Mouse (Mus musculus) urinary bladder, adult 18-20 months (tissue): ENCODE measurements around the gene A030005K14Rik.

Source experiments
- DNase-seq, 2 experiments: peaks; one replicate each; pipeline ENCODE4 v3.0.0; 2022; ENCODE audit warnings: low spot score in 2 of 2, mixed read lengths in 2 of 2

Gene A030005K14Rik

GRCm38 (mm10) chr1:83059278-83059677, at the start of gene A030005K14Rik:
TSS of gene A030005K14Rik (minus strand) at chr1:83059378.
- DNase-seq, result no peak

- DNase-seq, result no peak
Observed at GRCm38 (mm10) chr1:83107410-83107978, 48.3 kb upstream of the A030005K14Rik start.

GRCm38 (mm10) chr1:83105464-83105863, 46.3 kb upstream of the A030005K14Rik start:
- no peak for DNase-seq

GRCm38 (mm10) chr1:83101891-83102290, 42.7 kb upstream of the A030005K14Rik start:
- DNase-seq, result no peak

- DNase-seq, result no peak
Observed at GRCm38 (mm10) chr1:83099580-83100137, 40.5 kb upstream of the A030005K14Rik start.

- DNase-seq, result no peak
Observed at GRCm38 (mm10) chr1:83099160-83099559, 40.0 kb upstream of the A030005K14Rik start.

- no peak for DNase-seq
Observed at GRCm38 (mm10) chr1:83096935-83097334, 37.8 kb upstream of the A030005K14Rik start.

GRCm38 (mm10) chr1:83091268-83091667, 32.1 kb upstream of the A030005K14Rik start:
- no peak for DNase-seq

- no peak for DNase-seq
Observed at GRCm38 (mm10) chr1:83084790-83085189, 25.6 kb upstream of the A030005K14Rik start.

- DNase-seq, result no peak
Observed at GRCm38 (mm10) chr1:83077016-83077415, 17.8 kb upstream of the A030005K14Rik start.

- DNase-seq, result no peak
Observed at GRCm38 (mm10) chr1:83076190-83076917, 17.2 kb upstream of the A030005K14Rik start.

- no peak for DNase-seq
Observed at GRCm38 (mm10) chr1:83075526-83076189, 16.5 kb upstream of the A030005K14Rik start.

GRCm38 (mm10) chr1:83067205-83067604, 8.0 kb upstream of the A030005K14Rik start:
- DNase-seq, result no peak

- DNase-seq, result no peak
Observed at GRCm38 (mm10) chr1:83066577-83066976, 7.4 kb upstream of the A030005K14Rik start.

- no peak for DNase-seq
Observed at GRCm38 (mm10) chr1:83064851-83065250, 5.7 kb upstream of the A030005K14Rik start.

GRCm38 (mm10) chr1:83060643-83061042, 1.5 kb upstream of the A030005K14Rik start, which contains the start of gene Krtap28-13:
TSS of gene Krtap28-13 (plus strand) at chr1:83060930.
- no peak for DNase-seq

- no peak for DNase-seq
Observed at GRCm38 (mm10) chr1:83058481-83058880, 697 bp downstream of the A030005K14Rik start.

- no peak for DNase-seq
Observed at GRCm38 (mm10) chr1:83044882-83045427, 14.2 kb downstream of the A030005K14Rik start, which contains the start of gene Gm47969. TSS of gene Gm47969 (plus strand) at chr1:83044932.

- DNase-seq, result no peak
Observed at GRCm38 (mm10) chr1:83042380-83042779, 16.8 kb downstream of the A030005K14Rik start, which contains the start of gene Krtap28-10. TSS of gene Krtap28-10 (minus strand) at chr1:83042480.

GRCm38 (mm10) chr1:83039080-83039479, 20.1 kb downstream of the A030005K14Rik start:
- DNase-seq, result peak in 1 of 2 experiments; percentile 39

- peak in 1 of 2 experiments; percentile 44 for DNase-seq
Observed at GRCm38 (mm10) chr1:83038109-83038672, 21.0 kb downstream of the A030005K14Rik start, which contains the start of gene Slc19a3. TSS of gene Slc19a3 (minus strand) at chr1:83038448.
